Mouse (Mus musculus) E14TG2a.4 (cell line): ENCODE measurements around the gene Mas1.

Experiments used
- CTCF ChIP-seq: conservative IDR thresholded peaks from 2 replicates; pipeline ENCODE4 v1.5.1; 2014; ENCODE audit warnings: low read length
- NANOG ChIP-seq: IDR thresholded peaks from 2 replicates; pipeline ENCODE4 v1.6.1; 2014; ENCODE audit warnings: borderline replicate concordance, low read length, mixed read lengths

DNA sequence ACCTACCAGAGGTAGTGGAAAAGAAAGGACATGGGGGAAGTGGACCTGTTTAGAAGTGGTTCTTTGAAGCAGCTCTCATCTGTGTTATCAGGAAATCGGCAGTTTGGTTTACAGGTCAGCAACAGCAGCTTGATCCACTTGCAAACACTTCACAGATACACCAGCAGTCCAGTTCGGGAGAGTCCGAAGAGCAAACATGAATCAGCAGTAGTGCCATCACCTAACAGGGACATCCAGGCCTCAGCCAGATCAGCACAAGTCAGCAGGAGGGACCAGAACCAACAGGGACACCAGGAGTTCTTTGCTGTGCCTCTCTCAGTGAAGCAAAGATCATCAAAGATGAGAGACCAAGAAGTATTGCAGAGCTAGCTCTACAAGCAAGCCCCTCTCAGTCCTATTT, 53.4 kb downstream of the Mas1 start:
- TF ChIP-seq CTCF (no peak), NANOG (no peak)
